Mouse (Mus musculus) NIH3T3 (cell line): ENCODE results near the gene Foxf1.

ENCODE experiments used
- DNase-seq: peaks from one replicate; pipeline ENCODE4 v3.0.0-alpha.2; 2012; ENCODE audit warnings: low read depth

The Foxf1 gene

GRCm38 (mm10) chr8:121082218-121083092 is 1.7 kb upstream of the Foxf1 start:
- DNase-seq, result no peak

- DNase-seq, result peak; percentile 81
Measured at GRCm38 (mm10) chr8:121083093-121083935, 872 bp upstream of the Foxf1 start.

GRCm38 (mm10) chr8:121083936-121084209 is 313 bp upstream of the Foxf1 start:
- DNase-seq, result no peak

GRCm38 (mm10) chr8:121085011-121085410 is 825 bp downstream of the Foxf1 start:
- DNase-seq, result no peak

GRCm38 (mm10) chr8:121085561-121085960 is 1.4 kb downstream of the Foxf1 start:
- DNase-seq, result no peak

- no peak for DNase-seq
Measured at GRCm38 (mm10) chr8:121086004-121086900, 2.1 kb downstream of the Foxf1 start.

- DNase-seq, result no peak
Measured at GRCm38 (mm10) chr8:121088281-121088680, 4.1 kb downstream of the Foxf1 start.

- DNase-seq, result no peak
Measured at GRCm38 (mm10) chr8:121088871-121089630, 4.9 kb downstream of the Foxf1 start.

GRCm38 (mm10) chr8:121089631-121090380 is 5.6 kb downstream of the Foxf1 start:
- no peak for DNase-seq

- peak; percentile 60 for DNase-seq
Measured at GRCm38 (mm10) chr8:121090716-121091115, 6.5 kb downstream of the Foxf1 start.

GRCm38 (mm10) chr8:121092141-121092540 is 8.0 kb downstream of the Foxf1 start:
- no peak for DNase-seq

- DNase-seq, result peak; percentile 95
Measured at GRCm38 (mm10) chr8:121092627-121093026, 8.4 kb downstream of the Foxf1 start.

GRCm38 (mm10) chr8:121093496-121093895 is 9.3 kb downstream of the Foxf1 start:
- DNase-seq, result no peak

- peak; percentile 87 for DNase-seq
Measured at GRCm38 (mm10) chr8:121104049-121104818, 20.0 kb downstream of the Foxf1 start.

GRCm38 (mm10) chr8:121107668-121108656 is 23.8 kb downstream of the Foxf1 start, which contains the start of gene Mthfsd:
Gene Mthfsd (minus strand): TSS chr8:121108392.
- DNase-seq, result peak; percentile 99

- no peak for DNase-seq
Measured at GRCm38 (mm10) chr8:121108657-121109056, 24.5 kb downstream of the Foxf1 start.

- no peak for DNase-seq
Measured at GRCm38 (mm10) chr8:121111145-121111907, 27.1 kb downstream of the Foxf1 start.

GRCm38 (mm10) chr8:121113261-121113660 is 29.1 kb downstream of the Foxf1 start:
- DNase-seq, result peak; percentile 97
